Mouse (Mus musculus) embryonic facial prominence, embryonic 14.5 days (tissue): Measurements from ENCODE around the gene Gtf3a. TPM values are rescaled to one million over a fixed set of nuclear protein-coding genes. Genes with fewer than 3 reads are reported as not detected.
A peak's percentile ranks its signal among the peaks of the same experiment; 100 is the strongest.

Experiments used
- ATAC-seq: fragments of 200-750 bp; cut with Nextera tagmentation; 2 replicates; pipeline ENCODE4 v1.8.0; 2017; ENCODE audit warnings: low read depth, moderate number of reproducible peaks, moderate TSS enrichment
- DNase-seq: peaks from one replicate; pipeline ENCODE4 v3.0.0-alpha.2; 2015; ENCODE audit warnings: low spot score
- H3K27ac ChIP-seq: fragments of 300-500 bp; sonication (generic); replicated peaks from 2 replicates; pipeline ENCODE4 v1.5.1; 2014; ENCODE audit warnings: low read depth, mild to moderate bottlenecking, low read length, moderate library complexity
- H3K27me3 ChIP-seq: fragments of 300-500 bp; sonication (generic); replicated peaks from 2 replicates; pipeline ENCODE4 v1.6.1; 2014; ENCODE audit warnings: low read length; ENCODE audit not compliant: control insufficient read depth, insufficient read depth
- H3K36me3 ChIP-seq: fragments of 300-500 bp; sonication (generic); 2 replicates; pipeline ENCODE4 v1.6.1; 2014; ENCODE audit warnings: low read length, mixed read lengths; ENCODE audit not compliant: control insufficient read depth, insufficient read depth
- H3K4me1 ChIP-seq: fragments of 300-500 bp; sonication (generic); 2 replicates; pipeline ENCODE4 v1.6.1; 2014; ENCODE audit warnings: antibody characterized with exemption, low read length; ENCODE audit not compliant: control insufficient read depth, insufficient read depth
- H3K4me2 ChIP-seq: fragments of 300-500 bp; sonication (generic); 2 replicates; pipeline ENCODE4 v1.6.1; 2014; ENCODE audit warnings: low read depth, mild to moderate bottlenecking, low read length, moderate library complexity, mixed read lengths
- H3K4me3 ChIP-seq: fragments of 300-500 bp; sonication (generic); 2 replicates; pipeline ENCODE4 v1.5.1; 2014; ENCODE audit warnings: low read depth, mild to moderate bottlenecking, low read length
- H3K9ac ChIP-seq: fragments of 300-500 bp; sonication (generic); 2 replicates; pipeline ENCODE4 v1.6.1; 2014; ENCODE audit warnings: low read depth, mild to moderate bottlenecking, low read length, moderate library complexity, mixed read lengths
- H3K9me3 ChIP-seq: fragments of 300-500 bp; sonication (generic); 2 replicates; pipeline ENCODE4 v1.6.1; 2016; ENCODE audit warnings: low read length; ENCODE audit not compliant: control insufficient read depth
- WGBS: fragments of 180-500 bp; shearing (Covaris S2); extraction: QIAGEN DNeasy Blood & Tissue Kit; methylation state at CpG from one replicate; pipeline ENCODE4 v1.1.7; 2014; 5-methylcytosine and 5-hydroxymethylcytosine counted together
- polyA plus RNA-seq: library from polyadenylated mRNA; unstranded; fragments of >200 nt; fragmentation: Nextera tagmentation; extraction: Ambion mirVana; gene quantifications from 2 replicates; pipeline ENCODE4 v1.2.1, GENCODE M21; 2014

Gtf3a gene
- polyA plus RNA-seq, 1 experiment from 2014 or later = 86.0 TPM

DNA sequence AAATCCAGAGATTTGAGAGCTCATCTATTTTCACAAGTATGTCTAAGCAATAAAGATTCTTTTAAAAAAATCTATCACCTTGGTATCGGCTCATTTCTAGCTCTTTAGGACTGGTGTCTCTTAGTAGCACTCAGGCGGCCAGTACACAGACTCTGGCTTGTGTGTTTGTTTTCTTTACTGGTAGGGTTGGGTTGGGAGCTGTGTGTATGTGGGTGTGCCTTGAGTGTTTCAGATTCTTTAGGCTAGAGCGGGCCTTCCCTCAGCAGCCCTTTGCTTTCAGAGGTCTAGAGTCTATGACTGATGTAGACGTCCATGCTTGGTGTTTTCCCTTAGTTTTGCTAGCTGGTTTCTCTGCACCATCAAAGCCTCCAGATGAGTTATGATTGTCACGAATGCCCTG, 24.9 kb upstream of the Gtf3a start:
- no peak overlapping the region for H3K27ac ChIP-seq
- H3K4me2 ChIP-seq = no peak overlapping the region
- DNase-seq (no peak), ATAC-seq (no peak)
- WGBS = 70% methylated on average over 5 of the region's 5 CpGs
- peaks cover 5% of the 10 kb centered on the region; the same call in 1 of the 2 replicates for H3K4me1 ChIP-seq
- no peaks in the 10 kb centered on the region for H3K36me3 ChIP-seq
- no peaks in the 10 kb centered on the region for H3K27me3 ChIP-seq
- H3K9me3 ChIP-seq = no peaks in the 10 kb centered on the region
- H3K9ac ChIP-seq = no peak overlapping the region
- H3K4me3 ChIP-seq = no peak overlapping the region

DNA sequence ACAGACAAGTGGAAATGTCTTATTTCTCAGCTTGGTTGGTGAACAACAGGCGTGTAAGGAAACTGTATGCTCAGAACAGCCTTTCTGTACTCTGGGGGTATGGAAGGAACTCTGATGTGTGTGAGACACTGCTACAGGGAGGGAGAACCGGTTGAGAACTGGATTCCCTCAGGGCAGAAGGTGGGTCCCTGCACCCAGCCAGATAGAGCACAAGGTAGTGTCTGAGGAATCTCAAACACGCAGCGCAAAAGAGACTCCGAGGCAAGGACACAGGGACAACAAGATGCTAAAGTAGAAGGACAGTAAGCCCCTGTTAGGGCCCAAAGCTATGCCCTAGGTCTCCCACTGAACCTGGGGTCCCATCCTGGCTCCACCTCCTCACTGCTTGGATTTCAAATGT, 21.8 kb upstream of the Gtf3a start:
- no peak overlapping the region for H3K4me2 ChIP-seq
- H3K4me3 ChIP-seq = no peak overlapping the region
- H3K27ac ChIP-seq = no peak overlapping the region
- 70% methylated on average over 5 of the region's 5 CpGs for WGBS
- no peaks in the 10 kb centered on the region for H3K36me3 ChIP-seq
- no peak overlapping the region for H3K9ac ChIP-seq
- DNase-seq (no peak), ATAC-seq (no peak)
- no peaks in the 10 kb centered on the region for H3K4me1 ChIP-seq
- H3K9me3 ChIP-seq = no peaks in the 10 kb centered on the region
- H3K27me3 ChIP-seq = no peaks in the 10 kb centered on the region

DNA sequence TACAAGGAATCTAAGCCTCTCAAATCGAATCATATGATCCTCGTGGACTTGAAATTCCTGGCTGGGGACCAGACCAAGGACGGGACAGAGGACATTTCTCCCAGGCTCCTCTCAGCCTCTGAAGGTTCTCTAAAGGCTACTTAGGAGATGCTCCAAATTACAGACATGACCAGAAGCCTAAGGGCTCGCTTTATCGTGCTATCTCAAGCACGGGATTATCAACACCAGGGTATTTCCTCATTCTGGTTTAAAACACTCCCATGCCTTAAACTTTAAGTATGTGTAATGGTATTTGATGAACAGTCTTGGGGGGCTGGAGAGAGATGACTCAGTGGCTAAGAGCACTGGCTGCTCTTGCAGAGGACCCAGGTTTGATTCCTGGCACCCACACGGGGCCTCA, 17.0 kb upstream of the Gtf3a start:
- Histone ChIP-seq H3K9me3 (no peaks in the 10 kb centered on the region), H3K4me1 (no peaks in the 10 kb centered on the region), H3K27me3 (no peaks in the 10 kb centered on the region), H3K36me3 (no peaks in the 10 kb centered on the region), H3K4me3 (no peak overlapping the region), H3K4me2 (no peak overlapping the region), H3K9ac (no peak overlapping the region), H3K27ac (no peak overlapping the region)
- WGBS = 84% methylated on average over 7 of the region's 7 CpGs
- no peak for ATAC-seq
- DNase-seq = no peak

DNA sequence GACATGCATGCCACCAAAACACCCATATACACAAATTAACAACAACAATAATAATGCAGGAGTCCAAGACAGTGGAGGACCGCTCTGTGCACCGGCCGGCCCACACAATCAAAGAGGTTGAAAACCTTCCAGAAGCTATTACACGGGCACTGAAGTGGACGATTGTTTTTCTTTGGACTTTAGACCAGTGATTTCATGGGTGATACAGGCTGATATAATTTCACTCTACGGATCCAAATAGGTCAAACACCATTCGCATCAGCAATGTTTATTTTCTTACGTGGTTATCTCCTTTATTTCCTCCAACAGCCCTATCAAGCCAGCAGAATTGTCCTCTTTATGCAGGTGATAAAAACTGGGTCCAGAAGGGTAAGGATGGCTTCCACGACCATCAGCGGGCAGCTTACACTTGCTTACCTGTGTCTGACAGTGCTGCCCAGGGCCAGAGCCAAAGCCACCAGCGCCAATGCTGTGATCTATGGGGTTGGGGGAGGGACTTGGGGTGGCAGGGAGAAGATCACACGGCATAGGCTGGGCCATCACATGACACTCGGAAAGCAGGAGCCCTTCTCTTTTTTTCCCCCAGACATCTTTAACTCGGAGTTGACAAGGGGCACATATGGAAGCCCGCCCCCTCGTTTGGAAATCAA, 16.4 kb upstream of the Gtf3a start:
- Histone ChIP-seq H3K4me2 (no peak overlapping the region), H3K4me1 (no peaks in the 10 kb centered on the region), H3K27me3 (no peaks in the 10 kb centered on the region), H3K9me3 (no peaks in the 10 kb centered on the region), H3K9ac (no peak overlapping the region), H3K4me3 (no peak overlapping the region), H3K36me3 (no peaks in the 10 kb centered on the region), H3K27ac (no peak overlapping the region)
- DNase-seq (no peak), ATAC-seq (no peak)
- 78% methylated on average over 16 of the region's 16 CpGs for WGBS

DNA sequence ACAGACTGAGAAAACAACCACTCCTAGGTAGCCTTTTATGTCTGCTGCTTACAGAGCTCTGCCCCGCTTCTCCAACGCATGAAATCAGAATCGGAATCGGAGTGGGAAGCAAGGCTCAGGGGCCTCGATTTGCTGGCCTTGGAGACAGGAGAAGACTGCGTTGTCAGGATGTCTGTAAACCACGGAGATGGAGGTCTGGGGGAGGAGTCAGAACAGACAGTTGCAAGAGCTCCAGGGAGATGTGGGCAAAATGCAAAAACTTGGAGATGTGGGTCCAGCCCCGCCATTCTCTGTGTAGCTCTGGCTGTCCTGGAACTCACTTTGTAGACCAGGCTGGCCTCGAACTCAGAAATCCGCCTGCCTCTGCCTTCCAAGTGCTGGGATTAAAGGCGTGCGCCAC, 15.0 kb upstream of the Gtf3a start:
- Histone ChIP-seq H3K27me3 (no peaks in the 10 kb centered on the region), H3K9ac (no peak overlapping the region), H3K4me3 (no peak overlapping the region), H3K27ac (no peak overlapping the region), H3K9me3 (no peaks in the 10 kb centered on the region), H3K36me3 (no peaks in the 10 kb centered on the region), H3K4me2 (no peak overlapping the region), H3K4me1 (no peaks in the 10 kb centered on the region)
- no peak for DNase-seq
- ATAC-seq = no peak
- 80% methylated on average over 11 of the region's 12 CpGs for WGBS

DNA sequence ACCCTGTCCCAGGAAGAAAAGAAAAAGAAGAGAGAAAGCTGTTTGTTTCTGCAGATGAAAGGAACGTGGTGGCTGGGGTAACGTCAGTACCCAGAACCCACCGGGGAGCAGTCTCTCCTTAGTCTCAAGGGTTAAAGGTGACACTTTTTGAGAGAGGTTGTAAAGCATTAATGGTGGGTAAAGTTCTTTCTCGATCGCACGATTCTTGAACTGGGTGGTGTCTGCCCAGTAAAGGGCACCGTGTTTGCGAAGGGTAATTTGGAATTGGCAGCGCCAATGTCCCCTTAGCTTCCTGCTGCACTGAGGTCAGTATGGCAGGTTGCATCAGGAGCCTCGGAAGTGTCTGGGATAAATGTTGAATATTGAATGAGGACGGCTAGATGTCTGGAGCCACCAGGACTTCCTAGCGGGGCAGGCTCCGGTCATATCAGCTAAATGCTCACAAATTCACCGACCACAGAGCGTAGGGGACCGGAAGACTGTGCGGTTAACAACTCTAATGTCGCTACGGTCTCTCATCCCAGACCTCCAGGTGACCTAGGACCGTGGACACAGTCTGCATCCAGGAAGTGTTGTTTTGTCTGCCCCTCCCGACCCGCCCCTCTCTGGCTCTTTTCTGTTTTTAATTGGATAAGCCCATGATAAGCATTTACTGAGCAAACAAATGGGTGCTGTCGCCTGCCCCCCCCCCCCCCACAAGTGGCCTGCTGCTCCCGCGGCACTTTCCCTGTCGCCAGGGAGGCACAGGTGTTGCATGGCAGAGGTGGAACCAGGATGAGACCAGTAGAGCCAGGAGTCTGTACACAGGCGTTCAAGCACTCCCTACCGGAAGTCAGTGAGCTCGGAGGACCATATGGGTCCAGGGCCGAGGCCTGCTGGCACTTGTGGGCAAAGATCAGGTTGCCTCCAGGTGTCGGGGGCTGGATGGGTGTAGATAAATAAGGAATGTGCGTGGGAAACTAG, 10.6 kb upstream of the Gtf3a start:
- Histone ChIP-seq H3K9ac (no peak overlapping the region), H3K27me3 (no peaks in the 10 kb centered on the region), H3K9me3 (peaks cover 4% of the 10 kb centered on the region; the same call in 1 of the 2 replicates), H3K4me1 (no peaks in the 10 kb centered on the region), H3K4me3 (no peak overlapping the region), H3K4me2 (no peak overlapping the region), H3K36me3 (no peaks in the 10 kb centered on the region), H3K27ac (no peak overlapping the region)
- 81% methylated on average over 32 of the region's 32 CpGs for WGBS
- DNase-seq (no peak), ATAC-seq (no peak)

DNA sequence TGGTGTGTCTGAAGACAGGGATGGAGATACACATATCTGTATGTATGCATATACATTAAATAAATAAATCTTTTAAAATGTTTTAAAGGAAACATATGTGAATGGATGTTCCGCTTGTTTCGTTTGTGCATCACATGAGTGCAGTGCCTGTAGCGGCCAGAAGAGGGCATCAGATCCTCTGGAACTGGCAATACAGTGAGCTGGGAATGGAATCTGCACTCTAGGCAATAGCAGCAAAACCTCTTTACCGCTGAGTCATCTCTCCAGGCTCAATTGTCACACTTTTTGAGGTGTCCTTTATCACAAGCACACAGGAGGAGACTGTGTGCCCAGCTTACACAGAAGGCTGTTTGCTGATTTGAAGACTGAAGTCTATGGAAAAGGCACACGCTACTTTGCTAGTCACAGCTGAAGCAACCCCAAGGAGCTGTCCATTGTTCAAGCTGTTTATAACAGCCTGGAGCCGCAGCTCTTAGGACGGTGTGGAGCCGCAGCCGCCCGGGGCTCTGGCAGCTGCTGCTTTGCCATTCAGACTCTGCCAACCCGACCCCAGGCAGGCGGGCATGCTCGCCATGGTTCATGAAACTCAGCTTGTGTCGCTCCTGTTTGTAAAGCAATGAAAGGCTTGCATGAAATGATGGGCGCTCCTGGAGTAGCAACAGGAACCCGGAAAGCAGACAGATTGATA, 9.2 kb upstream of the Gtf3a start:
- ATAC-seq = no peak
- Histone ChIP-seq H3K4me2 (no peak overlapping the region), H3K4me1 (no peaks in the 10 kb centered on the region), H3K36me3 (no peaks in the 10 kb centered on the region), H3K9ac (no peak overlapping the region), H3K9me3 (peaks cover 4% of the 10 kb centered on the region; the same call in 1 of the 2 replicates), H3K4me3 (no peak overlapping the region), H3K27ac (no peak overlapping the region), H3K27me3 (no peaks in the 10 kb centered on the region)
- WGBS = 87% methylated on average over 16 of the region's 16 CpGs
- DNase-seq = no peak

DNA sequence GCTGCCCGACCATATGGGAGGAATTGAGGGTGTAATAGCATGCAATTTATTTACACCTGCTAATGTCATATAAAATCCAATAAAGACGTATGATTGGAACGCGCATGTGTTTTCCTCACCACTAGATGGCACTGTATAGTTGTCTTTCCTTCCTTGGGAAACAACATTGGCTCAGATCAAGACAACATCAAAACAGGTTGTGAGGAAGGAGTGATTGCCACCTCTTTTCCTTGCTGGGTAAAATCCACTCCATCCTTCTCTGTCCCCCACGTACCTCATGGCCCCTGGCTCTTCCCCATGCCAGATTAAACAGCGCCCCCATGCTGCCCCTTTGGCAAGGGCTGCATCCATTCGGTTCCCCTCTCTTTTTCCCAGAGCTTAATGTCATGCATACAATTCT, 8.2 kb upstream of the Gtf3a start:
- Histone ChIP-seq H3K9me3 (peaks cover 4% of the 10 kb centered on the region; the same call in 1 of the 2 replicates), H3K36me3 (no peaks in the 10 kb centered on the region), H3K4me3 (no peak overlapping the region), H3K27me3 (no peaks in the 10 kb centered on the region), H3K9ac (no peak overlapping the region), H3K4me2 (no peak overlapping the region), H3K27ac (no peak overlapping the region), H3K4me1 (no peaks in the 10 kb centered on the region)
- peak; percentile 66 for DNase-seq
- ATAC-seq = no peak
- 25% methylated on average over 7 of the region's 7 CpGs for WGBS
